Mouse (Mus musculus) G1E-ER4 (cell line): Measurements from ENCODE around the gene Acap2. TPM values are rescaled to one million over a fixed set of nuclear protein-coding genes. Genes with fewer than 3 reads are reported as not detected.

Experiments
- GATA1 ChIP-seq: IDR thresholded peaks from one replicate; pipeline ENCODE4 v1.8.0; 2012; ENCODE audit warnings: low read length, inconsistent platforms
- polyA plus RNA-seq: library from polyadenylated mRNA; stranded (reverse); fragments of >175 nt; gene quantifications from 2 replicates; pipeline ENCODE4 v1.2.3, GENCODE M21; 2012

Acap2 gene
- polyA plus RNA-seq, 1 experiment: 5.1 TPM

DNA sequence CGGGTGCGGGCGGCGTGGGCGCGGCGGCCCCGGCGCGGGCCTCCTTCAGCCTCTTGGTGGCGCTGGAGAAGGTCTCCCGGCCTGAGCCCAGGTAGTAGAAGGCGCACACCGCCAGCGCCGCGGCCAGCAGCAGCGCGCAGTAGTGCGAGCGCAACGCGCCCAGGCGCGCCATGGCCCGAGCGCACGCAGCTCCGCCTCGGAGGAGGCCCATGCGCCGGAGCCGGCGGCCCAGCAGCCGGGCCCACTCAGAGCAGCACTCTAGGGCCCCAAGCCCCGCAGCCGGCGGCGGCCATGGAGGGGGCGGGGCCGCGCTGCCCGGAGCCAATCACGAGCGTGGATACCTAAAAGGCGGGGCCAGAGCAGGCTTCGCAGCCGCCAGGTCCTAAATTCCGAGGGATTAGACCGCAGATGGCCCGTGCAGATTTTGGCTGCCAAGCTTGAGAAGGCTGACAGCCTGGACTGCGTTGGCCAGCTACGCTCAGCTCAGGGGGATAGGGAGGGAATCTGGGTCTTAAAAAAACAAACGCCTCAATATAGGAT is 119.8 kb downstream of the Acap2 start, which contains the start of gene Xxylt1:
TSS of gene Xxylt1 (minus strand) at position 308 of the 540 bp plus-strand sequence.
- TF ChIP-seq GATA1: no peak

DNA sequence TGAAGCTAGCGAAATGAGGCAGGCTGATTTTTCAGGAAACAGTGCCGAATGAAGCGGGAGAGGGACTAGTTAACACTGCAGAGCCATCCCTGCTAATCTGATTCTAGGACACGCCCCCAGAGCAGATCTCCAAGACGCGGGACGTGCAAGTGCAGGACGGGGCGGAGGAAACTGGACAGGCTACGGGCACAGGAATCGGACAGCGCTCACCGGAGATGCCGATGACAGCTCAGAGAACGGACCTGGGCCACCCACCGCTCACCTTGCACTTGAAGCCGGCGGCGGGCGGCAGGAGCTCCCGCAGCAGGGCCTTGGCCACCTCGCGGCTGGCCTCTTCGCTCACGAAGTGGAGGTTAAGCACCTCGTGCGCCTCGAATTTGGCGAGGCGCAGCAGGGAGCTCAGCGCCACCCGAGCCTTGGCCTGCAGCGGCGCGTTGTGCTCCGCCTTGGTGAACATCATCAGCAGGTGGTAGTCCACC is 120.4 kb downstream of the Acap2 start:
- no peak for TF ChIP-seq GATA1

DNA sequence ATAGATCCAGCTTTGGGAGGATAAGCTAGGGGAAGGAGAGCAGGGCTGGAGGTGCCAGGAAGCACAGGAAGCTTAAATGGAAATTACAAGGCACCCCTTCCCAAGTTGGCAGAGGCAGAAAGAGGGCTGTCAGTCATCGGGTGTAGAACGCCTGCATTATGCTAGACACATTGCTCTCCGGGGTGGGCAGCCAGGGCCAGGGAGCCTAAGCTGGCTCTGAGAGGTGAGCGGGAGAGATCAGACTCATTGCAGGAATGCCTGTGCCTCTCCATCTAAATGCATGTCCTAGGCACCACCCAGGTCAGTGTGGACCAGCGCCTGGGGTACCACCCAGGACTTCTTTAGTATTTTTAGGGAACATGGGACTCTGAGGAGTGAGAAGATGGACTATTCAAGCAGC is 123.6 kb downstream of the Acap2 start:
- no peak for TF ChIP-seq GATA1

DNA sequence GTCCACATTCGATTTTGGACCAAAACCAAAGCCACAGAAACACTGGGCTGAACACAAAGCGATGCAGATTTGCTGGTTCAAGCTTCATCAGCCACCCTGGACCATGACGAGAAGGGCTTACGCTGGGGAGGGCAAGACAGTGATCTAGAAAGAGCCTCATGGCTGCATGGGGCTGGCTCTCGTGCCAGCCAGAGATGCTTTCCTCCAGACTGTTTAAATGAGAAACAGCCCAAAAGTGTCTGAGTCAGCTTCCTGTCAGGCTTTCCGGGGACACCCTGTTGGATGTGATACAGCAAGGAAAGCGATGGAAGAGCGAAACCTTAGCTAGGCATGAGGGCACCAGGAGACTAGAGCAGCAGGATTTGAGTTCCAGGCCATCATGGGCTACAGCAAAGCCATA is 124.6 kb downstream of the Acap2 start:
- no peak for TF ChIP-seq GATA1

DNA sequence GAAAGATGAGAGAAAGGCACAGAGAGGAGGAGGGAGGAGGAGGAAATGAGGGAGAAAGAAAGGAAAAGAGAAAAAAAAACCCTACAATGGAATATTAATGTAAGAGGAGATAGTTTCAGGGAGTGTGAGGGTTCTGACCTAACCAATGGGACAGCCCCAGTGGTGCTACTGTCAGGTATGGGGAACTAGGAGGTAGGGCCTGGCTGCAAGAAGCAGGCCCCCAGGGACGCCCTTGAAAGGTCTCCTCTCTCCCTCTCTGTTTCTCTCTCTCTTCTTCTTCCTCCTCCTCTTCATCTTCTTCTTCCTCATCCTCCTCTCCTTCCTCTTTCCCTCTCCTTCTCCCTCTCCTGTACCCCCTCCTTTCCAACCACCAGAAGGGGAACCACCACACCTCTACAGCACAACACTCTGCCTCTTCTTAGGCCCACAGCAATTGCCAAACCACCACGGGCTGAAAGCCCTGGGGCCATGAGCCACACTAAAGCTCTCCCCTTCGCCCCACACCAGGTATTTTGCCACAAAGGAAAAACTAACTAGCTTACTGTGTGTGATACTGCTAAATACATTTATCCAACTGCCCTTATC is 126.6 kb downstream of the Acap2 start:
- TF ChIP-seq GATA1: no peak

DNA sequence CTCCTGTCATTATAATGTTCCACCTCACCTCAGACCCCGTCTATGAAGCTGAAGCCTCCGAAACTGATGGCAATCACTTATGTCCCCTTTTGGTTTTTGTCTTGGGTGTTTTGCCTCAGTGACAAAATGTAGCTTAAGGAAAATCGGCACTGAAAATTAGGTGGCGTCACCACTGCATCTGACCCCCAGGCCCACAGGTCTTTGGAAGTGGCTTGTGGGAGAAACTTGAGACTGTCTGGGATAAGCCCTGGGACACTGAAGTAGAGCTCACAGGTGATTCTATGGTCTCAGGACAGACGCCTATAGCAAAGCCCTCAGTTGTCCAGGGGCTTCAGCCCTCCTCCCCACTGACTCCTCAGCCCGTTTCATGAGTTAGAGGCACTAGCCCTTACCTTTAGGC is 129.3 kb downstream of the Acap2 start:
- no peak for TF ChIP-seq GATA1

DNA sequence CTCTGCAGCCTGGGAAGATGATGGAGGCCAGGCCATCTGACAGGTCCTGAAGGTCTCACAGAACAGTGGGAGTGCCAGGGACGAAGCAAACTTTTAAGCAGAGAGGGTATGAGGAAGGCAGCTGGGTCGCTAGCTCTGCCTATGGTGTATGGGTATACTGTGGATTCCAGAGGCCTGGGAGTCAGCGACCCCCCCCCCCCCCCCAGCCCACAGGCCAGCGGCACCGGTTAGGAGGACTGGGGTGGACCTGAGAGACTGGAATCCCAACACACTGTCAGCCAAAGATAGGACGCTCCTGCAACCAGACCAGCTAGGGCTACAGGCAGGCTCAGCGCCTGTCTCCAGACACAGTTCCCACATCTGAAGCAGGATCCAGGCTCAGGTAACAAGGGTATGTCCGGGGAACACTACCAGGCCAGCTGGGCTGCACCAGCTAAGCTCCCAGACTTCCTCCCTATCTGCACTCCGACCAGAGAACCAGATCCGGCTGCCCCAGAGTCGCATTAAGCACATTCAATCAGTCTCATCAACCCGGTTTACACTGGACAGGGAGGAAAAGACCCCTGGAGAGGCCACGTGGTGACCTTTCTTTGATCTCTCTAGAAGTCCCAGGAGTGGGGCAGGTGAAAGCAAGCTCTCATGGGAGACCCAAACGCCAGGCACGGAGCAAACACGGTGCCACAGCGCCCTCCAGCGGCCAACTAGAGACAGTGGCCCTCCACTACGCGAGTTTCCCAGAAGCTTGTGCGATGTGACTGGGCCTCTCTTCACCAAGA is 130.5 kb downstream of the Acap2 start:
- no peak for TF ChIP-seq GATA1

DNA sequence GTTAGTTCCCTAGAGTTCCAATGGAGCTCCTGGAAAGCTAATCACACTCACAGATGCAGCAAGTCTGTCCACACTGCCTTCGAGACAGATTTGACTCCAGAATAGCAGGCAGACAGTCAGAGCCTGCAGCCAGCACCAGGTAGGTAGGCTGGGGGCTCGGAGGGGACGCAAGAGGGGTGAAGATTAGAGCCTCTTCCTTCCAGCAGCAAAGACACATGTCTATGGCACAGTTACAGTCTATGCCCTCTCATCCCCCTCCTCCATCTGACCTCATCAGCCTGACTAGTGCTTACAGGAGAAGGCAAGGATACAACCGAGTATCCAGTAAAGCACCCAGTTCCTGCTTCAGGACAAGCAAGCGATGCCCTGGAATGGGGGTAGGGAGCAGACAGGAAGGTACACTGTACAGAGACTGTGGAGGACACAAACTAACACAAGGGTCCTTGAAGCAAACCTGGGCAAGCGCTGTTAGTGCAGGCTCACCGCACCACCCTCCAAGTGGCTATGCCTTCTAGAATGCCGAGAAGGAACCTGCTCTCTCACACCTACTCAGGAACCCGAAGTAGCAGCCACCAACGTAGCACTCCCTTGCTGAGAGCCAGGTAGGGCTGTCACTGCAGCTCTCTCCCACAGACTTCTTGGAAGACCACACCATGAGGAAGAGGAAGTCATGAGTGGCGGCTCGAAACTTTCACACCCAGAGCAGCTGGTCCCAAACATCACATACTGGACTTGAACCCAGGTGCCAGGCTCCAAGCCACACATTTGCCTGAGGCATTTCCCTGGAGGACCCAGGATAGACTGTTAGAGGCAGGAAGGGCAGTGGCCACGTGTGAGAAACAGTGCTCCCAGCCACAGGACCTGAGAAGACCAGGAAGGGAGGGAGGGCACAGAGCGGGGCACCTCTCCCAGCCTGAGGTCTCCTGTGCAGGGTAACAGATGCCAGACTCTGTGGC is 131.6 kb downstream of the Acap2 start:
- no peak for TF ChIP-seq GATA1

DNA sequence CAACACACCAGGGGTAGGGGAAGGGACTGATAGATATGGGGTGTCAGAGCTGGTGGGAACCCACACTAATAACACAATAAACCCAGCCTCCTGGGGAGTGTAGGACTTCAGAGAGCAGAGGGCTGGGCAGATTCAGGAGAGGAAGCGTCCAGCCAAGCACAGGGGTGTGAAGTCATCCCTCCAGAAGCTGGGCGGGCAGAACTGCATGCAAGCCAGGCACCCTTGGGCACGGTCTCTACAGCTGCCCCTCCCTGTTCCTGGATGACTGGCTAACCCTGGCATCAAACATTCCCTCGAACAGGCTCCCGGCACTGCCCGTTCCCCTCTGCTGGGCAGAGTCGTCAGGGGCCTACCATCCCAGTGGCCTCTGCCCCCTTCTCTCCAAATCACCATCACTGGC is 132.8 kb downstream of the Acap2 start:
- TF ChIP-seq GATA1: no peak

DNA sequence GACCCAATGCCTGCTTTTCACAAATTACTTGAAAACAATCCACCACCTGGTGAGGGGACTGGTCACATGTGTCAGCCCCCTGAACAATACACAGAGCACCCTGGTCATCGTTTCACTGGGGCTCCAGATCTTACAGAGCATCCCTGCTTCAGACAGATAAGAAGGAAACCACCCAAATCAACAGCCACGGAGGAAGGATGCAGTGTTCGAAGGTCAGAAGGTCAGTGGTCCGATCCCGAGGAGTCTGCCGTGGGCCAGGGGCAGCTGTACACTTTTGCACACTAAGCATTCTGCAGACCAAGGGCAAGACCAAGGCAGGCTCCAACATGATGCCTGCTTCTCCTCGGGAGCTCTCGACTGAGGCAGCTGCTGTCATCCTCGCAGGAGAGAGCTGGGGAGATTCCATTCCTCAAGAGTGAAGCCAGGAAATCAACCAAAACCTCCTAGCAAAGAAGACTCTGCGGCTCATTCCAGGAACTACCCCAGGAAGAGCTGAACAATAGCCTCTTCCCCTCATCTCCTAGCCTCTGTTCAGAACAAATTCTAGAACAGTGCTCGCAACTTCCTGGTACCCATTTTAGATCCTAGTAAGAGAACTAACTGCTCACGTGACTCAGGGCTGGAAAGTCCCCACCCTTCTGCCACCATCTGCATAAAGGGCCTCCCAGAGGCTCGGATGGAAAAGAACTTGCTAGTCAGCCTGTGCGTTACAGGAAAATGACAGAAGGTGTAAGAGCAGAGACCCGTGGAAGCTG is 134.5 kb downstream of the Acap2 start:
- no peak for TF ChIP-seq GATA1

DNA sequence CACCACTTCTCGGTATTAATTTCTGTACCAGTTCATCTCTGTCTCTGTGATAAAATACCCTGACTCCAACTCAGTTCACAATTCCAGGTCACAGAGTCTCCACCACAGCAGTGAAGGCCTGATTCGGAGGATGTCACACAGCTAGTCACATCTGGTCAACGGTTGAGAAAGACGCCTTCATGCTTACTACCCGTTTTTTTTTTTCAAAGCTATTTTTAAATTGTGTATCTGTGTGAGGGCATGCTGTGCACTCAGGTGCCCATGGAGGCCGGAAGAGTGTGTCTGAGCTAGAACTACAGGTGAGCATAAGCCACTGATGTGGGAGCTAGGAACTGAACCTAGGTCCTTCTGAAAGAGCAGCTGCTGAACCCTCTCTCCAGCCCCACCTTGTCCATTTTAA is 136.3 kb downstream of the Acap2 start:
- TF ChIP-seq GATA1: no peak

DNA sequence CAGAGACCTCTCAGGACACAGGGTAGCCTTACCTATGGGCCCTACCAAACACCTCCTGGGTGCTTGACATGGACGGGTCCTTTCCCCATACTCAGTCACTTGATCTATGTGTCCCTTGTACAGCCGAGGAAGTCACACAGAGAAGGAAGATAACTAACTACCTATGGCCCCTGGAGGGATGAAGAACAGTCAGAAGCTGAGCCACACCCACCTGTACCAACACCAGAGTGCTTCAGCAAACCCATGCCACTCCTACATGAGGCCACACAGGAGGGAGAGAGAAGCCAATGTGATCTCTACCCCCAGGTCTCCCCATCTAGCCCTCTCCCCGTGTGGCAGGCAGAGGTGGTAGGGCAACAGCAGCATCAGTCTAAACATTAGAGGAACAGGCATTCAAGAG is 138.1 kb downstream of the Acap2 start:
- no peak for TF ChIP-seq GATA1

DNA sequence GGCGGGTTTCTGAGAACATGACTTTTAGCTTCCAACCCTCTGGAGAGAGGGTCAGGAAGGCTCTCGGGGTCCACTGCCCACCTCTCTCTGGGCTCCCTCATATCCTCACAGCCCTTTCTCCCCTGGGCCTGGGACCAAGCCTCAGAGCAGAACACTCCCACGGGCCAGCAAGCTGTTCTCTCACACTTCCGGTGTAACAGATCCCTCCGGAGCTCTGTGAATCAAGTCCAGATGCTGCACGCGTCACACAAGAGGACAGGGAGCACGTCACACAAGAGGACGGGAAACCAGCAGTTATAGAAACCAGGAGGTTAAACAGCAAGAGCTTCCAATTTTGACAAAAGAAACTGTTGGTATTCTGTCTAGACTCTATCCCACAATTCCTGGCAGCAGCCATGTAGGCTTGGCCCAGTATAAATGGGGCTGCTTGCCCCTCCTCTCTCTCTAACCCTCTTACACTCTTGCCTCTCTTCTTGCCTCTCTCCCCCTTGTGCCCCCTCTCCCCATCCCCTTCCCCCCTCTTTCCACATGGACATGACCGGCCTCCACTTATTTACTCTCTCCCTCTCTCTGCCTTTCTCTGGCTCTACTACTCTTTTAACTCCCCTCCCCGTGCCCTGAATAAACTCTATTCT is 139.7 kb downstream of the Acap2 start:
- no peak for TF ChIP-seq GATA1

DNA sequence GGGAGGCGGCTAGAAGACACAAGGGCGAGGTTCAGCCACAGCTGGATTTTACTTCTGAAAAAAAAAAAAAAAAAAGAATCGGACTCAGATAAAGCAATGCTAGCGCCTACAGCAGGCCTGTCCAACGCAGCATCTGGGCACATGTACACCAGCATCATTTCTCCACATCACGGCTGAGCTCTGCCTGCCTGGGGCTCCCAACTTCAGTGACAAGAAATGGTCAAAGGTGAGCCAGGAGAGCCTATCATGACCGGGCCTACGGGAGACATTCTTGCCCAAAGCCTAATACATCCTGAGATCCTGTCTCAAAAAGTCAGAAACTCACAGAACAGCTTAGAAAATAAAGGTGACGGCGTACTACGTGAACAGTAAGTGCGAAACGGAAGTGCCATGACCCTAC is 140.3 kb downstream of the Acap2 start:
- no peak for TF ChIP-seq GATA1
